Mouse (Mus musculus) regulatory T cell (primary cell): ENCODE data around the gene Slc17a7.

Source experiments
- in situ Hi-C: fragments of 300-600 bp; cut with MboI, MseI; formaldehyde crosslinking; loops from one replicate; pipeline ENCODE4 v1.15.1; 2025; ENCODE audit warnings: high pct_unique_total_duplicates

Gene Slc17a7

DNA sequence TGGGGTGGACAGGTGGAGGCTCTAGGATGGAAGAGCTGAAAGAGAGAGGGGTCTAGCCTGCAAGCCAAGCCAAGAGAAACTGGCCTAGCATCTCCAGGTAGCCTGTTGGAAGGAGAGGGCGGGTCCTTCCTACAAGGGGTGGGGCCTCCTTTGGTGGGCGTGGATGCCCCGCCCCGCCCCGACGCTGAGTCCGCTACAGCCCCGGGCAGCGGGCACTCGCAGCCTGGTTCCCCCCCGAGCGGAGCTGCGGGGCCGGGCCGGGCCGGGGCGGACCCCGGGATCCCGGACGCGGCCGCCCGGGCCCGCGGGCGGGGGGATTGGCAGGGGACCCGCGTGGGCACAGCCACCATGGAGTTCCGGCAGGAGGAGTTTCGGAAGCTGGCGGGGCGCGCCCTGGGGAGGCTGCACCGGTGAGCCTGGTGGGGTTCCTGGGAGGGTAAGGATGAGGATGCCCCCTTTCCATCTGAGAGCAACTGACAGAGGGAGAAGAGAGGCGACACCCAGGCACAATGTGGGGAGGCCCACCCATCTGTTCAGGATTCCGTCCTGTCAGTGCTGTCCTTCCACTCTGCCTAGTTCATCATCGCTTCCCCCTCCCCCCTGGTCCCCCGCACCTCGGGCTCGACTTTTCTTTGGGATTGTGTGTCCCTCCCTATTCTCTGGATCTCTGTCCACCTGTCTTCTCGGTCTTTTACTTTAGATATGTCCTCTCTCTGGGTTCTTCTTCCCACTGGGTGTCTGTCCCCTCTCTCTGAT is at the start of gene Slc17a7:
Gene Slc17a7 (plus strand): TSS at position 215 of the 756 bp plus-strand sequence.
- in situ Hi-C loops = no loop called here

DNA sequence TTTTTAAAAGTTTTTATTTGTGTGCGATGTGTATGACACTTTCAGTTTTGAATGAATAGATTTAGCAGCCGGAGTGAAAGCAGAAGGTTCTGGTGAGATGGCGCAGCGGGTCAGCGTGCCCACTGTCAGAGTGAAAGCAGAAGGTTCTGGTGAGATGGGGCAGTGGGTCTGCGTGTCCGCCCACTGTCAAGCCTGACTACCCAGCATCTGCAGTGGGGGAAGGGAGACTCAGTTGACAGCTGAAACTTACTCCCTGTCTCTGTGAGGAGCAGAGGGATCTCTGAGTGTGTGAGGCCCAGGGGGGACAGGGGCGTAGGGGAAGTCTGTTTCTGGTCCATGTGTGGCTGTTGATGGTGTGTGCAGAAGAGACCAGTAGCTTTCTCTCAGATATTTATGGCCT is 46.2 kb upstream of the Slc17a7 start:
- in situ Hi-C loops = no loop called here

DNA sequence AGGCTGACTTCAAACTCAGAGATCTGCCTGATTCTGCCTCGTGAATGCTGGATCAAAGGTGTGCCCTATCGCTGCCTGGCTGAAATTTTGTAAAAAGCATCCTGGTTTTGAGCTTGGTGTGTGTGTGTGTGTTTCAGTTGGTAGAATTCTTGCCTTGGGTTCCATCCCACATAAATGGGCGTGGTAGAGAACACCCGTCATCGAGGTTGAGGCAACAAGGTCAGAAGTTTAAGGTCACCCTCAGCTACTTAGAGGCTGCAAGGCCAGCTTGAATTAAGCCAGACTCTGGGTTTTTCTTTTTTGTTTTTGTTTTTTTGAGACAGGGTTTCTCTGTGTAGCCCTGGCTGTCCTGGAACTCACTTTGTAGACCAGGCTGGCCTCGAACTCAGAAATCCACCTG is 45.4 kb upstream of the Slc17a7 start:
- in situ Hi-C loops = no loop called here

DNA sequence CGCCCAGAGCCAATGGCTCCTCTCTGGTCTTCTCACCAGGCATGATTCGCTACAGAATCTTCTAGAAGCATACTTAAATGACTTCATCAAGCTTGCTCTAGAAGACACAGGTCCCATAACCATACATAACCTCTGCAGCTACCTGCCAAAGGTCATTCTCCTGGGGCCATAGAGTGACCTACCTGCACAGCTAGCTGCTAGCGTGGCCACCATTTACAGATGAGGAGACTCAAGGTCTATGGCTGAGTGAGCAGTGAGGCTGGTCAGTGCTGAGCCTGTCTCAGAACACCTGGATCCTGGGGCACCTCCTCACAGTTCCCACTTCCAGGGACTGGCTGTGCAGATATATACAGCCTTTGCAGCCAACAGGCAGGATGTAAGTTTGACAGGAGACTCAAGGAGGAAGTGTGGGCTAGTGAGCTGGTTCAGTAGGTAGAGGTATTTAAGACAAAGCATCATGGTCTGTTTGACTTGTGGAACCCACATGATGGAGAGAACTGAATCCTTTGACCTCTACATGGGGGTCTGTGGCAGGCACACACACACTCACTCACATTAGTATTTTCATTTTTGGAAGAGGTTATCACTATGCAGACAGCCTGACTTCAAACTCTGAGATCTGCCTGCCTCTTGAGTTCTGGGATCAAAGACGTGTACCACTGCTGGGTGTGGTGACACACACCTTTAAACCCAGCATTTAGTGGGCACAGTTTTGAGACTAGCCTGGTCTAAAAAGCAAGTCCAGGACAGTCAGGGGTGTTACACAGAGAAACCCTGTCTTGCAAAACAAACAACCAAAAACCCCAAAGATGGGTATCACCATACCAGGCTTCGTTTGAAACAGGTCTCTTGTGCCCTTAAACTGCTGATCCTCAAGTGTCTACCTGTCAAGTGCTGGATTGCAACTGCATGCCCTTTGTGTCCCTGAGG is 43.7 kb upstream of the Slc17a7 start:
- in situ Hi-C loops = loop anchor here (10.0 kb wide), 1 partner anchor 265 kb away; the partner anchor contains the start of gene Pnkp

DNA sequence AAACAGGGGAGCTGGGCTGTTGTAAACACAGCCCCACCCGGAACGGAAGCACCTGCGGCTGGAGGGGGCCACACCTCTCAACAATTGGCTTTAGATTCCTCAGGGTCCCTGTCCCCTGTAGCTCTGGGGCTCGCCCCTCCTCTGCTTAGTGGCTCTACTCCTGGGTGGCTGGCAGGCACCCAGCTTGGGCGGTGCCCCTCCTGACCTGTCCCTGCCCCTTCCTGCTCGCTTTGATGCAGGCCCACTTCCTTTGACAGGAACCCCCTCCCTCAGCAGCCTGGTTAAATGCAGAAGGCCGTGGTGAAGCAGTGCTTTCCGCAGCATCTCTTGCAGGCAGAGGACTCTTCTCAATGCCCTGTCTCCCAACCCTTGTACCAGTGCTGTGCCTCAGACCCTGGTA is 42.3 kb upstream of the Slc17a7 start:
- in situ Hi-C loops = loop anchor here (10.0 kb wide), 1 partner anchor 267 kb away; the partner anchor contains the start of gene Pnkp

DNA sequence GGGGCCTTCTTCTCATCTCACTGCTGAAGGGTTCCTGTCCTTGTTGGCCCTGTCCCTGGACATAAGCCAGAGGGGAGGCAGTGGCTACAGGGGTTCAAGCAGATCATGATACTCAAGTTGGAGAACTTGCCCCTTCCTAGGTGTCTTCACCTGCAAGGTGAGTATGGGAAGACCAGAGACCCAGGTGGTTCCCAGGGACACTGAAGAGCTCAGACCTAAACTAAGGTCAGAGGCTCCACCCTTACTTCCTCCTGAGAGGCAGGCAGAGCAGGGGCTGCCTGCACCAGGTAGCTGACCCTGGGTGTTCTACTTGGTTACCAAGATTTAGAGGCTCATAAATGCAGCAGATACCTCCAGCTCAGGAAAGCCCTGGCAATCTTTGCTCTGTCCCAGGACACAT is 41.8 kb upstream of the Slc17a7 start:
- in situ Hi-C loops = loop anchor here (10.0 kb wide), 1 partner anchor 267 kb away; the partner anchor contains the start of gene Pnkp

DNA sequence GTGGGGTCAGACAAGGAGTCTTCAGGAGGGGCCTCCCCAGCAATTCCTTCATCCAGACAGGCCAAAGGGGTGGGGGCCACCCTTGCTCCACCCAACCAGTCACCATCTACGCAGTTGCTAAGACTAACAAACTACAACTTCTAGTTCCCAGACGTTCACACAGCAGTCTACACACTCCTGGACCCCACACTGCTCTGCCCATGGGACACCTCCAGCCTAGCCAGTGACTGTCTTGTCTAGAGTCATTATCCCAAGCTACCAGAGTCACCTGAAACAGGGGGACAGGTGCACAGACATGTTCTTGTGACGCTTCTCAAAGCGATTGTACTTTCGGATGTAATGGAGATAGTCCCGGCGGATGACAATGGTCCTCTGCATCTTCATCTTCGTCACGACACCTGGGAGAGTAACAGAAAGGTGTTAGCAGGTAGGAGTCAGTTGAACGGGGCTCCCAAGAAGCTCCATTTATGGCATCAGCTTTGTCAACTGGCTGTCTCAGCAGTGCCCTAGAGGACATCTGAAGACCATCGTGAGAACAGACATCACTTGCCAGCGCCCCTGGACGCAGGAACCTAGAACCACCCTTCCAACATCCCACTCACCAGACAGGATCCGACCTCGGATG is 41.1 kb upstream of the Slc17a7 start:
- in situ Hi-C loops = loop anchor here (10.0 kb wide), 1 partner anchor 268 kb away; the partner anchor contains the start of gene Pnkp

DNA sequence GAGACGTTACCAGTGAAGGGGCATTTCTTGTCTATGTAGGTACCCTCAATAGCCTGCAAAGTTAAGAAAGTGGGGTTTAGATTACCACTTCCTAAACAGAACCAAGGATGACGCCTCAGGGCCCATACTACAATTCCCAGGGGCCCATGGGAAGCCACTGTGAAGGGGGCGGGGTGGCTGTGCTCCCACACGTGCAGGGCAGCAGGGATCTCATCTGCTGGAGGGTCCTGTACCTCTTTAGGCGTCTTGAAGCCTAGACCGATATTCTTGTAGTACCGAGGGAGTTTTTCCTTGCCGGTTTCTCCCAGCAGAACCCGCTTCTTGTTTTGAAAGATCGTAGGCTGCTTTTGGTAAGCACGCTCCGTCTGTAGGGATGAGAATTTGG is 40.6 kb upstream of the Slc17a7 start:
- in situ Hi-C loops = loop anchor here (10.0 kb wide), 1 partner anchor 268 kb away; the partner anchor contains the start of gene Pnkp

DNA sequence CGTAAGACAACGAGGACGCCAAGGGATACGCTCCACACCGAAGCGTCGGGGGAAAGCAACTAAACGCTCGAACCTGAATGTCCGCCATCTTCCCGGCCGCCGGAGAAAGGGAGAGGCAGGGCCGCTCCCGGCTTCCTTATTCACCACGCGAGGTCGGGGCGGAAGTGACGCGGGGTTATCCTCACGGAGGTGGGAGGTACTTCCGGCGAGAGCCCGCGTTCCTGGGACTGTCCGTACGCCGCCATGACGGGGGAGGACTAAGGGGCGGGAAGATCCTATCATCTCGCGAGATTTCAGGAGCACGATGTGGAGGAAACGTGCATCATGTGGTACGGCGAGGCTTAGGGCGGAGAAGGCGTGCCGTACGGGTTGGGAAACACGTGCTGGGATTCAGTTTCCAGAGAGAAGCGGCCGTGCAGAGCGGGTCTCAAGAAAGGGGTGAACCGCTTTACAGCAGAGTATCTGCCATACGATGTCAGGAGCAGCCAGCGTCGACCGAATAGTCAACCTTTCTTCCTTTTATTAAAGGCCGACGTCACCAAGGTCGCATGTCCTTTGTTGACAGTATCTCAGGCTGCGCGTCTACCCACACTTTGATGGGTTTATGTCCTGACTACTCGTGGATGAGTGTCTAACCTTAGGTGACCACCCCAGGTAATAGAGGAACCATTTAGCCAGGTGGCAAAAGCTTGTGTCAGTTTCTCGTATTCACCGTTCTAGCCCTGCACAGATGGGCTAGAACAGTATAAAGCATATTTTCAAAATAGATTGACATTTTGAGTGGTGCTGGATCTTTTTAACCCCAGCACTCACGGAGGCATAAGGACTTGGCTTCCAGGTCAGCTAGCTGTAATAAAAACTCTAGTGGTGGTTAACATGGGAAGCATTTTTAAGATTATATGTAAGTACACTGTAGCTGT is 39.3 kb upstream of the Slc17a7 start, which contains the start of gene Rps11:
Gene Rps11 (minus strand): TSS at position 216 of the 920 bp plus-strand sequence.
- in situ Hi-C loops = loop anchor here (5.0 to 10.0 kb wide), 2 partner anchors 42 to 270 kb away; partner anchors contain the start of gene Pnkp

DNA sequence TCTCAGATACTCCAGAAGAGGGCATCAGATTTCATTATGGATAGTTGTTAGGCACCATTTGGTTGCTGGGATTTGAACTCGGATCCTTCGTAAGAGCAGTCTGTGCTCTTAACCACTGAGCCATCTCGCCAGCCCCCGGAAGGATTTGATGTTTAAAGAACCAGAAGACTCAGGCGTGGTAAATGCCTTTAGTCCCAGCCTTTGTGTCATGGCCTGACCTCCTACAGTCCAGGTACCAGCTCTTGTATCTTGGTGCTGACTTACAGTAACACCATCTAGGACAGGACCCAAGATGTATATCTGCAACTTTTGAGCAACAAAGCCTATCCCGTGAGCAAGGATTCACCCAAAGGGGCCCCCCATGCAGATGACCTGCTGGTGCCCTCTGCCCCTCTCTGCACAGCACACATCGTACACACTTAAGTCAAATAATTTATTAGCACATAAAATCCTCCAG is 38.6 kb upstream of the Slc17a7 start:
- in situ Hi-C loops = loop anchor here (5.0 to 10.0 kb wide), 2 partner anchors 43 to 270 kb away; partner anchors contain the start of gene Pnkp

DNA sequence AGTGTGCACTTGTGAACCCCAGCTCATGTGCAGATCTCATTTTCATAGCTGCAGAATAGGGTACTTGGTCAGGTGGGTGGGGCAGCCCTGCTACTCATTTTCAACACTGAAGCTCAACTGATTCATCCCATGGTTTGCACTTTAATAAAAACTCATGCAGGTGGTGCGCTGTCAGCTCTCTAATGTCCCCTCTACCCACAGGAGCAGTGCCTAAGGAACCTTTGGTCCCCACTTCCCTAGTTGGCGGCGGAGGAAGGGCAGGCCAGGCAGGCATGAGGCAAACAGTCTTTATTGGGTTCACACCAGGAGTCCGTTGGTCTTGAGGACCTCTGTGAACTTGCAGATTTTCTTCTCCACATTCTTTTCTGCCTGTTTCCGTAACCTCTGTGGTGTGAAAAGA is 38.1 kb upstream of the Slc17a7 start:
- in situ Hi-C loops = loop anchor here (5.0 to 10.0 kb wide), 2 partner anchors 43 to 271 kb away; partner anchors contain the start of gene Pnkp

DNA sequence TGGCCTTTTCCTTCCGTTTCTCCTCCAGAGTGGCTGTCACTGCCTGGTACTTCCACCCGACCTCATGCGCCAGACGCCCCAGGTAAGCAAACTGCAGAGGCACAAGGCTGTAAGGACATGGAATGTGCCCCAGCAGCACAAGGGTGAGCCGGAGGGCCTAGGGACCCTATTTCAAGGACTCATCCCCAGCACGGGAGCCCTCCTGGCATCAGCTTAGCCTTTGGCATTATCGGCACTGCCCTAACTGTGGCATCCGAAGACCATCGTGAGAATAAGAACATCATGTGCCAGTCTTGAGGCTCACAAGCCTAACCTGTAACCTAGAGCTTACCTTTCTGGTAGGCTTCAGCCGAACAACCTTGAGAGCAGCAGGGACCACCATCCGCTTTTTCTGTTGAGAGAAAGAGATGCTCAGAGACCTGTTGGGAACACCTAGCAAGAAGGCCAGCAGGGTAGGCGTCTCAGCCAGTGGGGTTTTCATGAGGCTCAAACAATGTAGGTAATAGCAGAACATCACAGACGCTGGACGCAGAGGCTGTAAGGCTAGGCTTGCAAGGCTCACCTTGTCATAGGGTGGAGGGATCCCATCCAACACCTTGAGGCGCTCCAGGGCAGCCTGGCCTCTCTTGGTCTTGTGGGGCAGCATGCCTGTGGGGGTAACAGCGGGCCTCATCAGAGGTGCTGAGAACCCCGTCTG is 37.5 kb upstream of the Slc17a7 start:
- in situ Hi-C loops = loop anchor here (5.0 to 10.0 kb wide), 2 partner anchors 44 to 271 kb away; partner anchors contain the start of gene Pnkp

DNA sequence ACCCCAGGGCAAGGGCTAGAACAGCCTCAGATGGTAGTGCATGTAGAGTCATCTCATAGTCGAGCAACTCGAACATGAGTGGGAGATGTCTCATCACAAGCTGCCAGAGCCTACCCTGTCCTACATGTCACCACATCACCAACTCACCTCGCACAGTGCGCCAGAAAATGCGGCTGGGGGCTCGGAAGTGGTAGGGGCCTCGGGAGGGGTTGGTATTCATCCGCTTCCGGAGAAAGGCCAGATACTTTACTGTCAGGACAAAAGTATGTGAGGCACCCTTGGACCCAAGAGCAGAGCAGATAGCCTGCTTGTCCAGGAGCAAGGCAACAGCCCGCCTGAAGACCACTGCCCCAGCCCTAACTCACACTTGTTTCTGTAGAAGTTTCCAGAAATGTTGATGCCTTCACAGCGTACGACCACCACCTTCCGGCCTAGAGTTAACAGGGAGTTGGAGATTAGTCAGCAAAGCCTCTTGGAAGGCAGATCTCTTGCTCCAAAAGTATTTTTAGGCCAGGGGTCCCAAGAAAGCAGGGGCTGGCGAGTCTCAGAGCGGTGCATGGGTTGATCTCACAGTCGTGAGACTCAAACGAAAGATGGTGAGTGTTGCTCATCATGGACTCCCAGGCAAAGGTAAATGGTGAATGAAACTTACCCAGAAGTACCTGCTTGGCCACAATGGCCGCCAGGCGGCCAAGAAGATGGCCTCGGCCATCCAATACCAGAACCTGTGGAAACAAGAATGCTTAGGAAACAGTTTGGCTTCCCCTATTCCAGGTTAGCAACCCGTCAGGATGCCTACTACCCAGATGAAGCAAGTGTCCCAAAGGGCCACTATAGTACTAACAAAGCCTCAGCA is 36.7 kb upstream of the Slc17a7 start:
- in situ Hi-C loops = loop anchor here (5.0 to 10.0 kb wide), 2 partner anchors 45 to 272 kb away; partner anchors contain the start of gene Pnkp

DNA sequence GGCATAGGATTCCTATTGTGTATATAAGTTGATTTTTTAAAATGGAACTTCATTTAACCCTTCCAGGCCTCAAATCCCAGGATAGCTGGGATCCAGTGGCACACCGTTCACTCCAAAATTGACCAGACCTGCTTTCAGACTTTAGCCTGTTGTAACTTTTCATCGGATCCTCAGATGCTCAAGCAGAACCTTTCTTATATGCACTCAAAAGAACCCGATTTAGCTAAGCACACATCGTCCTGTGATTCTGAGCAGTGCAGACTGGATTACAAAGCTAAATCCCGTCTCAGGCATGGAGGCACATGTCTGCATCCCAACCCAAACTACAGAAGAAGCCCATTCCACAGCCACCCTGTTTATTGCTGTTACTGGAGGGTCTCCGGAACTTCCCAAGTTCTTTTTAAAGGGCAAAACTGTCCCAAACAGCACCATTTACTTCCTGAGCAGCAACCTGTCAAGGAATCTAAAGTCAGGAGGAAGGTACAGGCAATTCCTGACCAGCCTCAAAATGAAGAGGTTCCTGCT is 36.0 kb upstream of the Slc17a7 start:
- in situ Hi-C loops = loop anchor here (5.0 to 10.0 kb wide), 2 partner anchors 45 to 273 kb away; partner anchors contain the start of gene Pnkp

DNA sequence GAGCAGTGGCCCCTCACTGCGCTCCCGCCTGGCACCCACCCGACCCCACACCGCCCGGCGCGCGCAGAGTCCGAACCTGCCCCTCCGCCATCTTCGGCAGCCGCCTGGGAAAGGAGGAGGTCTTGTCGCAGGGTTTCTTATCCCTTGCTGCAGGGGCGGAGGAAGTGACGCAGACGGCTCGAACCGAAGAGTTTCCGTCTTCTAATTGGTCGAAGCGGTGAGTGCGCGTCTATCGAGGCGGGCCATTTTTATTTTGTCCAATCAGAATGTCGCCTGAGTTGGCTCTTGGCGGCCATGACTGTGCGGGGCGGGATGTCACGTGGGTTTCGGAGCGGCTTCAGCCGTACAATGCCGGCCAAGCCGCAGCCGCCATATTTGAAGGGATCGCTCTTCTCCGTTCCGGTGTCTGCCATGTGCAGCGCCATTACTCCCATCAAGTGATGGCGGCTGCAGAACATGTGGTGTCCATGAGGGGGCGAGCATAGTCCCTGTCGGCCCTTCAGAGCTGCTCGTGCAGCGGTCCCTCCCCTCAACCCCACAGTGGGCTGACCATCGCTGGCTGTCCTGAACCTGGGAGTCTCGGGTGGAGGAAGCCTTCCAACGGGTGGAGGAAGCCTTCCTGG is 35.0 kb upstream of the Slc17a7 start, which contains the start of gene Rpl13a:
Gene Rpl13a (minus strand): TSS at position 138 of the 623 bp plus-strand sequence.
- in situ Hi-C loops = loop anchor here (5.0 to 10.0 kb wide), 2 partner anchors 46 to 274 kb away; partner anchors contain the start of gene Pnkp

DNA sequence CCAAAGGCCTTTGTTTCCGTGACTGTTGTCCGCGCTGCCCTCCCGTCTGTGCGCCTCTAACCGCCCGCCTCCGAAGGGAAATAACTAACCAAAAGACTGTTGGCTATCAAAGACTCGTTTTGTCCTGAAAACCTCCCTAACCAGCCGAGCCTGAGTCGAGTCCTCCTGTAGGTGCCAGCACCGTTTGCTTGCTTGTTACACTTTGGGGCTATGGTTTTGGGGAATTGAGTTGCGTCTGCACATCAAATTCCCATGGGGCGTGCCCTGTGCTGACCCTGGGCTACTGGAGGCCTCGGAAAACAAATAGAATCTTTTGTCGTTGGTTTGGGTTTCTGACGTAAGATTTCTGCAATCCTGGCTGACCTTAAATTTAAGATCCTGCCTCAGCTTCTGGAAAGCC is 34.4 kb upstream of the Slc17a7 start:
- in situ Hi-C loops = loop anchor here (5.0 to 10.0 kb wide), 2 partner anchors 47 to 275 kb away; partner anchors contain the start of gene Pnkp
